Mouse (Mus musculus) kidney, postnatal 14 days (tissue): Measurements from ENCODE around the gene Gmcl1.

Source experiments
- DNase-seq: peaks from one replicate; pipeline ENCODE4 v3.0.0; 2022; ENCODE audit warnings: mixed read lengths

Gmcl1 gene

DNA sequence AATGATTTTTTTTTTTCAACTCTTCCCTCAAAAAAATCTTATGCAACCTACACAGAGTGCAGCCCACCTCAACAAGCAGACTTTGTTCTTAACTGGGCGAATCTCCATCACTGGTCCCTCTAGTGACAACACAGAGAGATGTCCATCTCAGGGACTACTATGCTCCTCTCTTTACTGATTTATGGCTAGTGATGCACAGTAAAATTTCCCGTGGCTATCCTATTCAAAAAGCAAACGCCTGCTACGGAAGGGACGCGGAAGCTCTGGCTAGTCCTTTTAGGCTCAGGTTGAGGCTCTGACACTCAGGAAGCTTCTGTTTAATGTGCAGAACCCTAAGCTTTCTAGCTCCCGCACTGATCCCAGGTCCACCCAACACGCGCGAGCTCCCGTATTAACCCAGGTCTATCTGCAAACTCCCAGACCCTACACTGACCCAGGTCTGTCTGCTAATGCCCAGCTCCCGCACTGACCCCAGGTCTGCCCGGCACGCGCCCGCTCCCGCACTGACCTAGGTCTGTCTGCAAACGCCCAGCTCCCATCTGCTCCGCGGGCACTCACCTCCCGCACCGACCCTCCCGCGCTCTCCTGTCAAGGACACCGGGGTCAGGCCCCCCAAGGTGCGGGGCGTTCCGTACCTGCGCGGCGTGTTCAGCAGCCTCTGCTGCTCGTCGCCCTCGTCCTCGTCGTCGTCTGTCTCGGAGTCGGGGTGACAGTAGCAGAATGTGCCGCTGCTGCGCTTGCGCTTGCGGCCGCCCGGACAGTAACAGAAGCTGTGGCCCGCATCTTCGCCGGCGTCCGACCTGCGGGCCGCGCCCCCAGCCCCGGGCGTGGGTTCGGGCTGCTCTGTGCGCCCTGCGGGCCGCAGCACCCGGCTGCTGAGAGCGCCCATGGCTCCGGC lies 658 bp downstream of the Gmcl1 start:
- peak; percentile 3 for DNase-seq

DNA sequence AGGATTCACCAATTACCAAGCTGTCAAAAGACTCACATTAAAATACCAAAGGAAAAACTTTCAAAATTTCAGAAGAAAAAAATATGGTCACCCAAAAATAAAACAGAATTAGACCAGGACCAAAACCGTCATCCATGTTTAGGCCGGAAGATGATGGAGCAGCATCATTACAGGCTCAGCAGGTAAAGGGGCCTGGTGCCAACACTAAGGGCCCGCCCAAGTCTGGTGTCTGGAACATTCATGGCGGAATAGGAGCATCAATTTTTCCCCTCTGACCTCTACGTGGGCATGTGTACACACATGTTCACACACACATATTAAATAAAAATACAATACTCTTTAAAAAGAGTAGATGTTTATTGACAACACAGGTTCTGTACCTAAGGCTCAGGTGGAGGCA lies 4.5 kb downstream of the Gmcl1 start:
- DNase-seq = no peak

DNA sequence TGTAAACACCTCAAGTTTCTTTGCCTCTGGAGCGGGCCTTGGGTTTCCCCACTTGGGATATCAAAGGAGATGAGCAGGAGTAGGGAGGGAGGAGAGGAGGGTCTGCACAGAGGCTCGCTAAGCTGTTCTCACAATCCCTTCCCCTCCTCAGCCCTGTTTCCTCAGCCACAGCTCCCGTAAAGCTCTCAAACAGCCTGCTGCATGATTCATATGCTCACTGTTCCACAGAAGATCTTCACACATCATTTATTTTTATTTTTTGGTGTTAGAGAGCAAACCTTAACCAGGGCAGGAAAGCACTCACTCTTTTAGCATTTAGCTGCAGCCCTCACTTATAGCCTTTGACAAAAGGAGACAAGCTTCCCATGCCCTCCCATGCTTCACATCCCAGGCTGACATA lies 11.2 kb downstream of the Gmcl1 start:
- no peak for DNase-seq

DNA sequence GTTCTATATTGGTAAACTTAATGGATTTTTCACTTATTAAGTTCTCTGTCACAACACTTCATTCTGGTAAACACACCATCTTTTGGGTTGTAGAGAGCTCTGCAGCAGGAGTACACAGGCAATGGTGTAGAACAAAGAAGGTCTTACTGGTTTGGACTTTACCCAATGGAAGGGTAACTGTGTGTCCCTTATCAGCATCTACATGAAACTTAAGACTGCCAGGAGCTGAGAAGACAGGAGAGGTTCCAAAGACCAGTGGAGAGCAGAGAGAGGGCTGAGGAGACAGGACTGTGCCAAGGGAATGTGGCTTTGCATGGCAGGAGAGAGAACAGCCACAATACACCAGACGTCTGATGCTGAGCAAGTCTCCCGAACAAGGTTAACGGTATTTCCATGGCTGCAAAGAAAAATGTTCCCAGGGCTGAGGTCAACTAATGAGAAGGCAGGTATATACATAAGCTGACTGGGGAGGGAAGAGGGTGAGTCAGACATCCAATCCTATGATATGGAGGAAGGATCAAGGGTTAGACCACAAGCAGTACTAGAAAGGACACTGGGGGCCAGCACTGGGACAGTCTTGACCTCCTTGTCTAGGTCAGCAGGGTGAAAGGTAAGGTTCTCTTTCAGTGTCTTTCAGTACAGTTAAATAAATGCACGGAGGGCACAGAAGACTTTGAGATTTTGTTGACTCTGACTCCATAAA lies 25.0 kb downstream of the Gmcl1 start:
- DNase-seq = no peak

DNA sequence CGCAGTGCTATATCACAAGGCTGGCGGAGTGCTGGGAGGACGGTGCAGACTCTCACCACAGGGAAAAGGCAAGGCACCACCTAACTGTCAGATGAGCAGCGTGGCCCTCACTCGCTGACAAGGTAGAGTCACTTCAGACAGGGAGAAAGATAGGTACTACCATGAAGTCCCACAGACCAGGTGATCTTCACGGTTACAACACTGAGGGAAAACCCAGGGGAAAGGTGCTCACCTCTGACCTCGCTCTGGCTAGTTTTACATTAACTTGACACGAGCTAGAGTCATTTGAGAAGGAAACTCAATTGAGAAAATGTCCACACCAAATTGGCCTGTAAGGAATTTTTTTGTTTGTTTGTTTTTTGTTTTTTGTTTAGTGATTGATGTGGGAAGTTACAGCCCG lies 30.6 kb downstream of the Gmcl1 start:
- DNase-seq = no peak

DNA sequence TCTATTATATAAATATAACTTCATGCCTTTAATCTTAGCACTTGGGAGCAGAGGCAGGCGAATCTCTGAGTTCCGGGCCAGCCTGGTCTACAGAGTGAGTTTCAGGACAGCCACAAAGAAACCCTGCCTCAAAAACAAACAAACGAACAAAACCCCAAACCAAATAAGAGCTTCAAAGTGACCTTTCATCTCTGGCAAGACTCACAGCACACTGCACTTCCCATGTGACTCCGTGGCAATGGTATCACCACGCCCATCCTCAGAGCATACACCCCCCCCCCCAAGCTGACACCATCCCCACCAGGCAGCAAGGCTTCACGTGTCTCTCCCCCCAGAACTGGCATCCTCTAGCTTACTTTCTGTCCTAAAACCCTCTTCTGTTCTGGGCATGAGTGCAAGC lies 35.3 kb downstream of the Gmcl1 start:
- no peak for DNase-seq

DNA sequence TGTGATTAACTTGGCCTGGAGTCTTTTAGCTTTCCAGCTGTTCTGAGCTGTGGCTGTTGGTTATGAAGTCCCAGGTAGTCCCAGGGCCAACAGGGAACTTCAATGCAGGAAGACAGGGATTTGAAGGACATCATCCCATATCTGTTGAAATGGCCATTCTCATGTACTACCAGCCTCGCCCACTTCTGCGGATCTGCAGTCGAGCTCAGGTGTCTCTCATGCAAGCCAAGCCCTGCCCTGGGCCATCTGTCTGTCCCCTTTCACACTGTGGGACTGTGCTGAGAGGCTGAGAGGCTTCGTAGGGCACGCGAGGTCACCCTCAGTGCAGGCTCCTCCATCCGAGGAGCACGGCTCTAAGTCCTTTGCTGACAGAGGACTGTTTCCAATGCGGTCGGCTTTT lies 37.0 kb downstream of the Gmcl1 start:
- no peak for DNase-seq

DNA sequence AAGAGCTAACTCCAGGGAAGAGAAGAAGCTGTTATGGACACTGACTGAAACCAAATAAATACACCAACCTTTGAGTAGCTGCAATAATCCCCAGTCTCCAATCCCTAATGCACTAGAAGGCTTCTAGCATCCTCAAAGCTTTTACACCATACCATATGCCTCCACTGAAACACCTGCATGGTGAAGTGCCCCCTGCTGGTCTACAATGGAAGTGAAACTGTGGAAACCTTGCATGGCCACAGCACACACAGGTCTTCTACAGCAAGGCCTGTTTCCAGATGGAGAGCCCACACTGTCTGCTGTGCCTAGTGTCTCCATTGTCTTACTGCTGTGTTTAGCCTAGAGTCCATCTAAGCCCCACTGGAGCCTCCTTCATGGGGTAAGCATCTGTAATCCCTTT lies 38.7 kb downstream of the Gmcl1 start:
- DNase-seq = peak; percentile 56

DNA sequence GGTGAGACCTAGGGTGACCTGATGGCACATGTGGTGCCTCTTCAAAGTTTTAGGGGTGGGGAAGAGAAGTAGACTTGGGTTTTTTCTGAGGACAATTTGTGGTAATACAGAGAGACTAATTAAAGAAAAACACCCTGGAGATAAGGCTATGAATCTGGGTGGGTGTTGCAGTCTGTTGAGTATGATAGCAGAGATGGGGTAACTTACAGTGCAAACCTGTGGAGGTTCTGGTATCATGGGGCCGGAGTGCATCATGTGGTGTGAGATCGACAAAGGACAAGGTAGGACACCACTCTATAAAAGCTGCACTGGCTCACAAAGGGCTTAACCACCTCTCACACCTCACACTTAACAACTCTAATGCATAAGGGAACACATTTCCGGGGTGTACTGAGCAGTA lies 43.5 kb downstream of the Gmcl1 start:
- no peak for DNase-seq

DNA sequence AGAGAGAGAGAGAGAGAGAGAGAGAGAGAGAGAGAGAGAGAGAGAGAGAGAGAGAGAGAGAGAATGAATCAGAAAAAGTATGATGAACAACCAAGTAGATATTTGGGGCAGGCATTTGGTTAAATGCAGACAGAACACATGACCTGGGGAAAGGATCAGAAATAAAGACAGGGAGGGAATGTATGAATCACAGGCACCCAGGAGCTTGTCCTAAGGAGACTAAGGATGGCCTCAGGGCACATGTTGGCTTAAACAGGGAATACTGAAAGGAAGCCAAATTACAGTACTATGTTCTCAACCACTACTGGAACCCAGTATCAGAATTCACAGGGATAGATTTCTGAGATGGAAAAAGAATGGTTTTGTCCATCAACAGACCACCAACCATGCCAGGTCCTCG lies 46.2 kb downstream of the Gmcl1 start:
- no peak for DNase-seq

DNA sequence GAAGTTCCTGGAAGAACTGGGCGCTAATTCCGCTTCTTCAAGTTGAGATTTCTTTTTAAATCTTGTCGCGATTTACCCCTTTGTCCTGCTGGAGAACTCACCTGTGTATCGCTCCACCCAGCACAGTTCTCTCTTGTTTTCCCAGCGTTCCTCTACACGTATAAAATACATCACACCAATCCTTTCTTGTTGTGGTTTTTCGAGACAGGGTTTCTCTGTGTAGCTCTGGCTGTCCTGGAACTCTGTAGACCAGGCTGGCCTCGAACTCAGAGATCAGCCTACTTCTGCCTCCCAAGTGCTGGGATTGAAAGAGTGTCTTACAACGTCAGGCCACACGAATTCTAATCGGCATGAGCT lies 48.5 kb downstream of the Gmcl1 start:
- no peak for DNase-seq

DNA sequence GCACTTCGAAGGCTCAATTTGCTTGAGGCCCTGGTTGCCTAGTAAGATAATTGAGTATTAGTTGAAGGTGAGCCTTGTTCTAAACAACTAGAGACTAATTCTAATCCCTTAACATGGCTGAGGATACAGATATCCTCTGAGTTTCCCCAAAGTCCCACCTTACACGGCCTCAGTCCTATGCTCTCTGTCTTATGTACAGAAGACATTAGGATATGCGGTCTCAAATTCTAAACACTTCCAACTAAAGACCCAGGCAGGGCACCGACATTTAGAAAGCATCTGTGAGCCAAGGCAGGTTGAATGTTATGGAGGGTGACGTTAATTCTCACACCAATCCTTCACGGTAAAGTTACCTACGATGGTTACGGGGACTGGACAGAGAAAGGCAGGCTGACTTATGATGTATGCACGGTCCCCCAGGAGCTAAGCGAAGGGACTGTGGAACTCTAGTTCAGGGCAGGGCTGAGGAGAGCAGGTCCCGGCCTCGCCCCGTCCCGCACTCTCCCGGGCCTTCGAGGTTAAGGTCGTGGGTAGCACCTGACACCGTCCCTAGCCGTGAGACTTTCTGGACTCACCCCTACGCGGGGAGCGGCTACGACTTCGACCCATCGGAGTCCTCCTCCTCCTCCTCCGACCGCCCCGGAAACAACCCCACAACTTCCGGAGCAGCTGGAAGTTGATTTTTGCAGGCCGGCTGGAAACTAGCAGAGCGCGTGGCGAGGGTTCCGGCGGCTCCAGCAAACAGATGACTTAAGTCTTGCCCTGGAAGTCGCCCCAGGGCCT lies 49.1 kb downstream of the Gmcl1 start, which contains the start of gene Snrnp27:
Gene Snrnp27 (minus strand): TSS at position 651 of the 783 bp plus-strand sequence.
- DNase-seq = peak; percentile 94

DNA sequence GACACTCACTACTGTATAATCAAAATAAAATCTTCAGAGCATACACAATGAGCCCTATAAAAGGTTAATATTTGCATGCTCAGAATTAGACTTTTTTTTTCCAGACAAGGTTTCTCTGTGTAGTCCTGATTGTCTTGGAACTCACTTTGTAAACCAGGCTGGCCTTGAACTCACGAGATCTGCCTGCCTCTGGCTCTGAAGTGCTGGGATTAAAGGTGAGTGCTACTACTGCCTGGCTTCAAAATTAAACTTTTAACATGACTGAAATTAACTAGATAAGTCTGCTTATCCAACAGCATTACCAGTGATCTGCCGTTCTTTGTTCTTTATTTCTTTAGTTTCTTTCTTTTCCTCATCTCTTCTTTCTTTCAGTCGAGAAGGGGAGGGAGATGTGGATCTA lies 51.9 kb downstream of the Gmcl1 start:
- no peak for DNase-seq

DNA sequence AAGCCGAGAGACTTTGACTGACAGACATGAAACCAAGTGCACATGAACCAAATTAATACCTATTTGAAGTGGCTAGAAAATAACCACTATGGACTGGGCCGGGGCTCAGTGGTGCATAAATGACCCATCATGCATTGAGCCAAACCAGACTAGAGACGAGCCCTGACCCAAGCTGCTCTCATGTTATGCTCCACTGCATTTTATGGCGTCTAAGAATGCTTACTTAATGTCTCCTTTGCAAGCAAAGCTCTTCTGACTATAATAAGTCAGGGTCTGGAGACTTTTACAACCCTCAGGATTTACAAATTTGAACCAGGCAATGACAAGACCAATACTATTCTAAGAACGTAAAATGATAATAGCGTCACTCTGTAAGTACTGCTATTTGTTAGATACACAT lies 54.8 kb downstream of the Gmcl1 start:
- DNase-seq = peak; percentile 70

DNA sequence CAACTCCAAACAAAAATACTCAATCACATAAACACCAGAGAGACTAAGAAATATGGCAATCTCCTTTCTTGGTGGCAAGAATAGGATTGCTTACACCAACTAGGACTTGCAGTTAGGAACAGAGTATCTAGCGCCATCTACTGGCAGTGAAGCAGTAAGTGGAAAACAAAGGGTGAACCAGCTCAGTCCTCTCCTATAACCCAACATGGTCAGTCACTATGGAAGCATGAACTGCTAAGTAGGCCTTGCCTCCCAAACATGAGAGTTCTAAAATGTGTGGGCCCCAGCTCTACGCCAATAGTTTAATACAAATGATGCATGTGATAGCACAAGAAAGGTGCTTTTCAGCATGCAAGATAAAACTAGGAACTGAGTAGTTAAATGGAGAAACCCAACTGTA lies 62.3 kb downstream of the Gmcl1 start:
- peak; percentile 79 for DNase-seq

DNA sequence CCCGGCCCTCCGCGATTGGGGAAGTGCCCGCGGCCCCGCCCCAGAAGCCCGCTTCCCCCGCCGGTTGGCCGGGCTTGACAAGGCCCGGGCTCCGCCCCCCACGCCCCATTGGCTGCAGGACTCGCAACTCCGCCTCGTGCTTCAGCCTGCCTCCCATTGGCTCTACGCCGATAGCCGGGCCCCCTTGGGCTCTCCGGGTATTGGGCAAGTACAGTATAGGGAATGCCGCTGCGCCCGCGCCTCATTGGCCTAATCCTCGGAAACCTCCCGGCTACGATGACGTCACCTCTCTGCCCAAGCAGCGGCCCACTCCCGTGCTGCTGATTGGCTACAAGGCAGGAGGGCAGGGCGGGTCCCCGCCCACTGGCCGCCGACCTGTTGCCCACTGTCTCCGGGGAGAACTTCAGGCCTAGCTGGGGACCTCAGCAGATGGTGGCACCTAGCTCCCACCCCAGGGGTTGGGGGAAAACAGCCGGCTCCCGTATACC lies 63.9 kb downstream of the Gmcl1 start:
- peak; percentile 100 for DNase-seq

DNA sequence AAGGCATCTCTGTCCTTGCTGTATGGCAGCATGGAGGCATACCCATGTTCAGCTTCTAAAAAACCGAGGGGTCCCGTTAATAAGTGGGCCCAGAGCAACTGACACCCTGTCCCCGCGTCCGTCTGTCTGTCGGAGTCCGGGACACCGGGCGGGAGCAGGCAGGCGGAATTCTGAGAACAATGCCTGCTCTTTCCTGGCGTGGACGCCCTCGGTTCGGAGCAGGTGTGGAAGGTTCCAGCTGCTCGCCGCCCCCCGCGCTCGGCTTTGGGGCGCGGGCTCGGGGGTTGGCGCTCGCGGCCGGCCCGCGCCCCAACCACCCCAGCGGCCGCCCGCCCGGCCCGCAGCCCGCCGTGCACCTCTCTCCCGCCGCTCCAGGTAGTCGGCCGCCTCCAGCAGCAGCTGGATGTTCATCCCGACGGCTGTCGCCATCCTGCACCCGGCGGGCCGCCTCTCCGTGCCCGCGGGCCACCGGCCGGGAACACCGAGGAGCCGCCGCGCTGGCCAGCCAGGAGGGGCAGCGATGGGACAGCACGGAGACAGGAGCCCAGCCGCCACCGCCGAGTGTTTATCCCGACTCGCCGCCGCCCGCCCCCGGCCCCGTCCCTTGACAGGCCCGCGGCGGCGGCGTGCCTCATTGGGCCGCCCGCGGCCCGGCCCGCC lies 64.5 kb downstream of the Gmcl1 start, which contains the start of gene Mxd1:
Gene Mxd1 (minus strand): TSS at position 582 of the 660 bp plus-strand sequence.
- DNase-seq = no peak

DNA sequence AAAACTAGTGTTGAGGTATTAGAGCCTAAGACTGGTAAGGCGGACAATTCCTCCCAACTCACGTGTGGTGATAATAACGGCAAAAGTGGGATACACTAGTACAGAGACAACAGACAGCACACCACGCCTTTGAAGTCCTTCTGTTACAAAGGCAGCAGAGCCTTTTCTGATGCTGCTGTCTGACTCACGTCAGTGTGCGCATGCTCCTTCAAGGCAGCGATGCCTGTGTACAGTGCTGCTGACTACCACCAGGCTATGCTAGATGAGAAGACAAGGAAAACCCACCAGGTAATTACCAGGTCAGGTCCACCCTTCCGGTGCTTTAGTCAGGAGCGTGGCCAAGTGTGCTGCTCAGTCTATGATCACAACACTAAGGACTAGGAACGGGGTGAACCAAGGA lies 66.1 kb downstream of the Gmcl1 start:
- DNase-seq = no peak

DNA sequence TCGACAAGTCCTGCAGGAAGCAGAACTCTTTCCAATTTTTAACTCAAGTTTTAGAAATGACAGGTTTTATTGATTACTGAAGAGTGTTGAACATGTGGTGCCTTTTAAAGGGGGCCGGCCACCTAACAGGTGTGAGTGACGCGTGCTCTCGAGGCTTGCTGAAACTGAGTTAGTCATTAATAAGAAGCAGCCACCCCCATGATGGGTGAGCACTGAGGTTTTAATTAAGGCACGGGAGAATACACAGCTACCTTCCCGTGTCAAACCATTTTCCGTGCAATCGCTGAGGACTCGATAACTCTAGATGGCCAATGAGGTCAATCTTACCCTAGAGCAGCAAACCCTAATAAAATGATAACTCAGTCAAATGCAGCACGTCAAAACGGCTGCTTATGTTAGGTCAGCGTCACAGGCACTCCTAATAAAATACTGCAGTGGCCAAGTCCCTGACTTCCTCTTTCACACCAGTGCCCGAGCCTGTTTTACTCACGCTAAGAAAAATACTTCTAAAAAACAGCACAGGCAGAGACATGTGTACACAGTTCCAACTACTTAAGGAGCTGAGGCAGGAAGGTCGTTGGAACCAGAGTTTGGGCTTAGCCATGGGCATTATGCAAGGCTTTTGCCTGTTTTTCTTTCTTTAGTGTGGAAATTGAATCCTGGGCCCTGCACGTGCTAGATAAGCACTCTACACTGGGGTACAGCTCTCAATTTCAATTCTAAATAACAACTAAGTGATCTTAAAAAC lies 67.4 kb downstream of the Gmcl1 start:
- DNase-seq = peak; percentile 23

DNA sequence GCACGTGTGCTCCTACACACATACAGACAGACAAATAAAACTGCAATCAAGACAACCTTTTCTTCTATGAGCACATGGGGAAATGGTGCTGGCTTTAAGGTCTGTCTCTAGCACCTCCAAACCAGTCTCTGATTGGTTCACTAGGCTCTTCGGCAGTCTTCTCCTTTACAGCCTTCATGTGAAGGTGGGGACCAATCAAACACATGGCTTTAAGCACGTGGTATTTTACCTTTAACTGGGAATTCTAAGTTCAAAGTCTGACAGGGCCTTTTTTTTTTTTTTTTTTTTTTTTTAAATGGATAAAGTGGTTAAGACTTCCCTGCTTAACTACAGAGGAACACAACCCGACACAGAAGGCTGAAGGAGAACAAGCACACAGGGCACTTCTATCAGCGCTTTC lies 68.1 kb downstream of the Gmcl1 start:
- DNase-seq = no peak

DNA sequence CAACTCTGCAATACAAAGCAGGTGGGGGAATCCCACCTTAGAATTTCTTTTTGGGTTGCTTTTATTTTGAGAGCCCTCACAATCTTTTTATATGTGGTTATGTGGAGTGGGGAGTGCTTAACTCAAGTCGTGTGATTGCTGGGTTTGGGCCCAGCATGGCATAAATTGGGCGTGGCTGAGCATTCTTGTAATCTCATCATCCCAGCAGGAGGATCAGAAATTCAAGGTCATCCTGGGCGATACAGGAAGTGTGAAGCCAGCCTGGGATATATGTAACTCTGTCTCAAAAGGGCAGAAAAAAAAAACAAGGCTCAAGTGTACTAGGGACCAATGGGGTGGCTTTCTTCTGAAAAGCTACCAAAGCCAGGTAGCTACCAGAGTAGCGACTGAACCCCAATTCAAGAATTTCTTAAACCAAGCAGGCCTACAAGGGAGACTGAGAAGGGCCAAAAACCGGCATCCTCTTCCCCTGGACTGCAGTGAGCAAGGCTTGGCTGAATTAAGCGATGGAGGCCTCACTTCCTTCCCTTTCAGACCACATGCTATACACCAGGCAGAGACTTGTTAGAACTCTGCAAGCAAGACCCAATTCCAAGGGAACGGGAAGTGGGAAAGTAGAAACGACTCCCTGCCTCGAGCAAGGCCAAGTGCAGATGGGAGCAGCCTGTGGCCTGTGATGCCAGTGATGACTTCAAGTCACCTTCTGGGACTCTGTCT lies 72.9 kb downstream of the Gmcl1 start:
- no peak for DNase-seq
